Mouse (Mus musculus) layer of hippocampus, adult 2 months (tissue): Measurements from ENCODE around the gene Olfml1. TPM values are rescaled to one million over a fixed set of nuclear protein-coding genes. Genes with fewer than 3 reads are reported as not detected.

Experiments used
- DNase-seq, 2 experiments: peaks; one replicate each; pipeline ENCODE4 v3.0.0; 2022; ENCODE audit warnings: low spot score in 2 of 2
- H3K27ac ChIP-seq: fragments of 200-600 bp; 2 replicates; pipeline ENCODE4 v1.8.1; 2022
- H3K4me3 ChIP-seq: fragments of 200-600 bp; 2 replicates; pipeline ENCODE4 v1.8.1; 2022; ENCODE audit warnings: mild to moderate bottlenecking
- CTCF ChIP-seq: fragments of 200-600 bp; conservative IDR thresholded peaks from 2 replicates; pipeline ENCODE4 v1.8.1; 2022; ENCODE audit warnings: antibody characterized with exemption, mild to moderate bottlenecking, moderate library complexity
- total RNA-seq, 2 experiments: library from RNA; stranded (reverse); gene quantifications; 2 replicates each; pipeline ENCODE4 v1.2.3; 2021

Gene Olfml1
- total RNA-seq, 2 experiments from 2014 or later = 12.7 to 13.1 TPM

DNA sequence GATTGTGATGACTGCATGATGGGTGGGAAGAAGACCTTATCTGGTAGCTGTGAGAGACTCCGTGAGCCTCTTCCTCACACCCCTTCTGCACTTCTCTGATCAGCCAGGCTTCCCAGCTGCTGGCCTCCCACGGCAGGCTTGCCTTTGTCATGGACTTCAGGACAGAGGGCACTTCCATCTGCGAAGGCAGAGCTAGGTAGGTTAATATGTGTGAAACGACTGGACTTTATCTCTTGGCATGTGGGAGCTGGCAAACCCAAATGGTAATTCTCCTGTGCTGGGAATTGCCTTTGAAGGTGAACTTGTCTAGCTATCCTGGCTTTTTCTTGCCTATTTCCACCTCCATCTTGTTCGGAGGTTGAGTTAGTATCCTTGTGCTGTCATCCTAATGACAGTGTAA lies 33.4 kb downstream of the Olfml1 start:
- Histone ChIP-seq H3K27ac (no peak overlapping the region), H3K4me3 (no peak overlapping the region)
- DNase-seq = no peak
- no peak for TF ChIP-seq CTCF

DNA sequence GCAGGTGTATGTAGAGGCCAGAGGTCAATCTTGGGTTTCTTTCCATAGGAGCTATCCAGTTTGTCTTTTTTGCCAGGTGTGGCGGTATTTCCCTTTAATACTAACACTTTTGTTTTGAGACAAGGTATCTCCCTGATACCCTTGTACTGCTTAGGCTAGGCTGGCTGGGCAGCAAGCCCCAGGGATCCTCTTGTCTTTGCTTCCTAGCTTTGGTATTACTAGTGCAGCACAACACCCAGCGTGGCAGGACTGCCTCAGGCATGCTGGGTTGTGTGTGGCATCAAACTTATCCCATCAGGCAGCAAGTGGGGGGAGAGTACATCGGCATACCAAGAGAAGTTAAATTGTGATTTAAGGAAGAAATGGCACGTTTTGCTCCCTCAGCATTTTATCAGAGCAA lies 35.3 kb downstream of the Olfml1 start:
- Histone ChIP-seq H3K27ac (no peak overlapping the region), H3K4me3 (no peak overlapping the region)
- TF ChIP-seq CTCF = no peak
- no peak for DNase-seq

- TF ChIP-seq CTCF = no peak
- Histone ChIP-seq H3K4me3 (no peak overlapping the region), H3K27ac (no peak overlapping the region)
- no peak for DNase-seq
Observed at GRCm38 (mm10) chr7:107602913-107603312, 35.7 kb downstream of the Olfml1 start.

DNA sequence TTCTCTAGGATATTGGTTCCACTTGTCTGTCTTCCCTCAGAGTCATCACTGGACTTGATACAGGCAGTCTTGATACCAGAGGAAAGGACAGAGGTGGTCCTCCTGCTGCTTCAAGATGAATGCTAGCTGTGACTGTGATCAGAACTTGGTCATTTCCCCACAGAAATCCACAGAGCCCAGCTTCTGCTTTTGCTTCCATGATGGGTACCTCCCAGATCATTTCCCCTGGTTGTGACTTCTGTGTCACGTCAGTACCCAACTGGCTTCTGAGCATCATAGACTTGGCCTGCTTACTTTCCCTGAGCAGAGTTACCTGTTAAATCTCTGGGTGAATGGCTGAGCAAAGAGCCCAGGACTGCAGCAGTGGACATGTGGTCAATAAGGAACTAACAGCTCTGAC lies 40.5 kb downstream of the Olfml1 start:
- no peak for DNase-seq
- no peak overlapping the region for H3K4me3 ChIP-seq
- TF ChIP-seq CTCF = no peak
- H3K27ac ChIP-seq = no peak overlapping the region

- no peak for DNase-seq
- H3K27ac ChIP-seq = no peak overlapping the region
- no peak overlapping the region for H3K4me3 ChIP-seq
- no peak for TF ChIP-seq CTCF
Observed at GRCm38 (mm10) chr7:107609622-107610255, 42.5 kb downstream of the Olfml1 start.

DNA sequence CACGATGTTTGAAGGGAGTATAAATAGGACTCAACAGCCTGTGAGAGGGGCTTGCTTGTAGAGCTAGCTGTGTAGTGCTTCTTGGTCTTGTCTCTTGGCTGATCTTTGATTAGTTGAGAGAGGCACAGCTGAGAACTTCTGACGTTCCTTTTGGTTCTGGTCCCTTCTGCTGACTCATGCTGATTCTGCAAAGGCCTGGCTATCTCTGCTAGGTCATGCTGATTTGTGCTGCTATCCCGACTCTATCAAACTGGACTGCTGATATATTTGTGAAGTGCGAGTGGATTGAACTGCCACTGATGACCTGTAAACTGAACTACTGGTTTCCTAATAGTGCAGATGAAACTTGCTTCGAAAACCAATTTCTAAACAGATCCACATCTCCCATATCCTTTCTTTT lies 43.6 kb downstream of the Olfml1 start:
- TF ChIP-seq CTCF = no peak
- Histone ChIP-seq H3K4me3 (no peak overlapping the region), H3K27ac (no peak overlapping the region)
- no peak for DNase-seq

- no peak overlapping the region for H3K27ac ChIP-seq
- no peak for TF ChIP-seq CTCF
- no peak for DNase-seq
- no peak overlapping the region for H3K4me3 ChIP-seq
Observed at GRCm38 (mm10) chr7:107618028-107618992, 51.1 kb downstream of the Olfml1 start.

DNA sequence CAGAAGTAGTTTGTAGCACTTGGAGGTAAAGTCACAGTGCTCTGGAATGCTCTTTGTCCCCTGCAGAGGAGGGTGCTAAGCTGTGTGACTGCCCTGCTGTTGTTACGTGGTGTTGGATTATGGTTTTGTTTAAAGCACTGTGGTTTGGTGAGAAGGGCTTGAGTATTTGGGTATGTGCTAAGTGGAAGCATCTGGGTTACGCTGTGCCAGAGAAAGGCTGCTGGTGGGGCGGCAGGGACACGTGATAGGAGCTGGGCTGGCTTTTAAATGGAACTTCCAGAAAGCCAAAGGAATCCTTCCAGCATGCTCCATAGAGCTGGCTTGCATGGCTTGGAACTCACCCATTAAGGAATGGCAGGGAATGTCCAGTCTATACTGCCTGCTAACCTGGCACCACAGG lies 52.0 kb downstream of the Olfml1 start:
- H3K4me3 ChIP-seq = no peak overlapping the region
- TF ChIP-seq CTCF = no peak
- no peak overlapping the region for H3K27ac ChIP-seq
- DNase-seq = no peak

DNA sequence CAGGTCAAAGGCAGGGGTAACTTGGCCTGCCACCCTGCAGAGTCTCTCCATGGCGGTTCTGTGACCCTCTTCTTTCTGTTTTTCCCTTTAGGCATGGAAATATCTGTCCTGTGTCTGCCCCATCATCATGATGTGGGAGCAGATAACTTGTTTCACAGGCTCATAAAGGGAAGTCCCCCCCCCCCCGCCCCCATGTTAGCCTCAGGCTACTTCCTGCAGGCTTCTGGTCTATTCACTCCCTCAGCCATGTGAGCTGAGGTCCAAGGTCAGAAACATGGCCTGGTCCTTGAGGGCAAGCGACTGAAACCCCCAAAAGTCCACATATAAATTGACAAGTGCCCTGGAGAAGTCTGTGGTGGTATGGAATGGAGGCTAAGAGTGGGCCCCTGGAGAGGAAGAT lies 52.9 kb downstream of the Olfml1 start:
- no peak for DNase-seq
- Histone ChIP-seq H3K4me3 (no peak overlapping the region), H3K27ac (no peak overlapping the region)
- no peak for TF ChIP-seq CTCF

DNA sequence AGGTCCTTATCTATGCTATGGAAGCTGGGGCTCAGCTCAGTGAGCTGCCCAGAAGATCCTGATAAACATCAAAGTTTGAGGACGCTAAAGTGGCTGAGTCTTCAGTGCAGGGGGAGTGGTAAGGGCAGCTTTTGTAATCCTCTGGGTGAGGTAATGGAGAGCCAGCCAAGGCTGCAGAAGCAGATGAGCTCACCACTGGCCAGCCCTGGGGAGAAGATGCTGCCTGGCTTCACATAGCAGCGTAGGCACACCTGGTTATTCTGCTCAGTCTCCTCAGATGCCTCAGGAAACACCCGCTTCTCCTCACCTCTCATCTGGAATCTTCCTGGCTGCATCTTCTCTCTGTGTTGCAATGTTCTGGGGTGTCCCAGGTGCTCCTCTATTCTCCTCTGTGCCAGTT lies 57.2 kb downstream of the Olfml1 start:
- no peak for TF ChIP-seq CTCF
- no peak for DNase-seq

DNA sequence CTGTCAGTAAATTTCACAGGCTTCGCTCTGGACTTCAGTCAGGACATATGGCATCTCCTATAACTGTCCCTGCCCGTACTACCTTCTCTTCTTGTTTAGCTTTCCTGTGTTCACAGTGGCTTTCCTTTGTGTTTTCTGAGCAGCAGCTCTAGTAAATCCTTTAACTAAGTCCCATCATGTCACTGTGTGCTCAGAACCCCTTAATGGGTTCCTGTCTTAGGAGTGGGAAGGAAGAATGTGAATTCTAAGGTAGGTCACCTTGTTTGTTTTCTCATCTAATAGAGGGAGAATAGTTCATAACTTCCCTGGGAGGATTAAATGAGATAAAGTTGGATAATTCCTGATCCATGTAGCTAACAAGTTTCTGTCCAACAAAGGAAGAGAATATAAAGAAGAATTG lies 57.8 kb downstream of the Olfml1 start, which contains the start of gene 5330417H12Rik:
Gene 5330417H12Rik (minus strand): TSS at position 101 of the 400 bp plus-strand sequence.
- no peak within 1 kb of the TSS for H3K4me3 ChIP-seq
- TF ChIP-seq CTCF = no peak
- DNase-seq = no peak
- no peak within 1 kb of the TSS for H3K27ac ChIP-seq

More for the DNA sequence above, 57.2 kb downstream of the Olfml1 start:
- no peak overlapping the region for H3K27ac ChIP-seq
- H3K4me3 ChIP-seq = no peak overlapping the region

- TF ChIP-seq CTCF = no peak
- H3K27ac ChIP-seq = no peak overlapping the region
- H3K4me3 ChIP-seq = no peak overlapping the region
- no peak for DNase-seq
Observed at GRCm38 (mm10) chr7:107625781-107626180, 58.5 kb downstream of the Olfml1 start.

DNA sequence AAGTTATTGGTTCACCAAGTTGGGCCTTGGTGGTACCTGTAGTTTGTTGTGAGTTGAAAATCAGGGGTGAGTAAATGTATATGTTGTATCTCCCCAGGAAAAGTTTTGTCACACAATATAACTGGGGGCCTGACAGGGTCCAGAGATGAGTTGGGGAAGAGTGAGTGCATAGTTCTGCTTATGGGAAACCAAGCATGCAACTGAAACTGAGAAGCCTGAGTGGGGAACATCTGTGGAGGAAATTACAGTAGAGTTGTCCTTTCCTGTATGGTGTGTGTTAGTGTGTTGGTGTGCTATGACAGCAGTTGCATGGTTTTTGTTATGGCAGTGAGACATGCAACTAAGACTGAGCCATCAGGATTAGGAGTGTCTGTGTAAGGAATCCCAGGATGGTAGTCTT lies 61.1 kb downstream of the Olfml1 start:
- no peak for TF ChIP-seq CTCF
- no peak overlapping the region for H3K27ac ChIP-seq
- DNase-seq = no peak
- no peak overlapping the region for H3K4me3 ChIP-seq

GRCm38 (mm10) chr7:107633201-107633600 lies 66.0 kb downstream of the Olfml1 start:
- no peak for DNase-seq
- Histone ChIP-seq H3K27ac (no peak overlapping the region), H3K4me3 (no peak overlapping the region)
- no peak for TF ChIP-seq CTCF
